Mouse (Mus musculus) small intestine, adult 2 months (tissue): ENCODE results near the gene Adgrg5.

Experiments
- CTCF ChIP-seq: fragments of 200-500 bp; IDR thresholded peaks from 2 replicates; pipeline ENCODE4 v1.5.1; 2012; ENCODE audit warnings: low read depth, mild to moderate bottlenecking, control low read depth, inconsistent platforms, low read length, moderate library complexity, mixed read lengths; ENCODE audit not compliant: insufficient replicate concordance, insufficient read length; ENCODE audit errors: extremely low read depth
- POLR2A ChIP-seq: fragments of 200-500 bp; IDR thresholded peaks from 2 replicates; pipeline ENCODE4 v1.6.1; 2012; ENCODE audit warnings: low read depth, mild to moderate bottlenecking, control low read depth, inconsistent platforms, low read length, moderate library complexity

- no peak for TF ChIP-seq CTCF
- no peak for TF ChIP-seq POLR2A
Observed at GRCm38 (mm10) chr8:94892917-94893316, 30.6 kb upstream of the Adgrg5 start.
